Mouse (Mus musculus) heart, postnatal 36 days (tissue): ENCODE results near the gene Fbxo8. TPM values are rescaled to one million over a fixed set of nuclear protein-coding genes. Genes with fewer than 3 reads are reported as not detected.
A peak's percentile ranks its signal among the peaks of the same experiment; 100 is the strongest.

Experiments
- DNase-seq, 2 experiments: peaks; one replicate each; pipeline ENCODE4 v3.0.0; 2021 to 2022
- intact Hi-C: fragments of 180-260 bp; cut with DNase I; formaldehyde crosslinking; loops from one replicate; pipeline ENCODE4 v1.15.1; 2025
- microRNA-seq, 2 experiments: library from miRNA; unstranded; fragments of <30 nt; microRNA quantifications; one replicate each; pipeline ENCODE4 v1.2.0; 2021; ENCODE audit warnings: borderline number of aligned reads in 2 of 2
- total RNA-seq, 2 experiments: library from RNA; stranded (reverse); gene quantifications; 2 replicates each; pipeline ENCODE4 v1.2.3; 2021

Gene Fbxo8
- total RNA-seq, 2 experiments from 2014 or later: 60.5 to 62.2 TPM

- intact Hi-C loops: no loop called here
- DNase-seq: no peak
Observed at GRCm38 (mm10) chr8:56591502-56591901, 40.6 kb downstream of the Fbxo8 start.

GRCm38 (mm10) chr8:56606481-56606880, 55.6 kb downstream of the Fbxo8 start:
- DNase-seq: no peak
- intact Hi-C loops: no loop called here

GRCm38 (mm10) chr8:56611736-56612135, 60.8 kb downstream of the Fbxo8 start:
- intact Hi-C loops: no loop called here
- DNase-seq: no peak

GRCm38 (mm10) chr8:56614235-56614634, 63.3 kb downstream of the Fbxo8 start:
- intact Hi-C loops: no loop called here

DNA sequence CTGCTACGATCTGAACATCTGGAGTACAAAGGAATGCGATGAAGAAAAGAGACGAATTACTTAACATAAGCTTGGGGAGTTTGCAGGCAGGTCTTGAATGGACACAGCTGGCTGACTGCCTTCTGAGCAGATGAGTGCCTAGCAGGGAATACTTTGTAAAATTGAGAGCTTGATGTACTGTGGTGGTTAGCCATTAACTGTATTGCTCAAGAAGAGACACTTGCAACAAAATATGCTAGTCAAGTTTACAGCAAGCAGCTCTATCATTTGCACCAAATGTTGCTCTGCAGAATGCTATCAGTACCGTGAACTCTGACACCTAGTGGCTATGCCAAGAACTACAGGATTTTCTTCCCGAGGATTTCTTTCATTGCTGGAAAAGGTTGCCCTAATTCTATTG, 64.1 kb downstream of the Fbxo8 start:
- peak; percentile 42 to 50 for DNase-seq
- intact Hi-C loops: loop anchor here (1.0 kb wide), 1 partner anchor 85 kb away; no protein-coding TSS in a partner anchor

More at GRCm38 (mm10) chr8:56614235-56614634, 63.3 kb downstream of the Fbxo8 start:
- no peak for DNase-seq

DNA sequence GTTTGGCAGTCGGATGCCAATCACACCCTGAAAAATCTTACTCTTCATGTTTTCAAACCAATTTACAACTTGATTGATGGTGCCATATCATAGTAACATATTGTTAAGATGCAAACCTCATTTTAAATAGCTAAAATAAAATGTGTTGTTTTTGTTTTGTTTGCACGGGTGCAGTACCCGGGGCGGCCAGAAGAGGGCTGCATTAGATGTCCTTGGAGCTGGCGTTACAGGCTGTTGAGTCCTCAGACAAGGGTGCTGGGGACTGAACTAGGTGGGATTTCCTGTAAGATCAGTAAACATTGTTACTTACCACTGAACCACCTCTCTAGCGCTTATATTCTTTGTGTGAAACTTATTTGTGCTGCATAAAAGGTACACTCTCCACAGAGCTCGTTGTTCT, 65.4 kb downstream of the Fbxo8 start:
- peak in 1 of 2 experiments; percentile 57 for DNase-seq
- intact Hi-C loops: no loop called here

GRCm38 (mm10) chr8:56617271-56617670, 66.4 kb downstream of the Fbxo8 start:
- intact Hi-C loops: no loop called here
- DNase-seq: no peak

DNA sequence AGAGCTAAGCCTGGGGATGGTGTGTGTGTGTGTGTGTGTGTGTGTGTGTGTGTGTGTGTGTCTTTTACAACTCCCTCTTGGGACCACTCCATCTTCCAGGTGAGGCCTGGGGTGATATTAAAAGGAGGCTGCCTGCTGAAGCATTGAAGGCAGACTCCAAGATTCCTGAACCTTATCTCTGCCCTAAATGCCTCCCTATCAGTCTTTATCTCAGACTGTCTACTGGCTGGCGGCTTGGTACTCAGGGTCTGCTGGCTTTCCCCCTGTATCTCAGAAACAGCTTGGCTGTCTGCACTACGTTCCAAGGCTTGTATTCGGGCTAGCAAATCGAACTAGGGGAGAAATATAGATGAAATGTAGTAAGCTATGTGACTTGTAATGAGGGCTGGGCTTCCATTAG, 68.2 kb downstream of the Fbxo8 start:
- intact Hi-C loops: no loop called here
- DNase-seq: no peak

GRCm38 (mm10) chr8:56619571-56619970, 68.7 kb downstream of the Fbxo8 start:
- intact Hi-C loops: no loop called here
- no peak for DNase-seq

DNA sequence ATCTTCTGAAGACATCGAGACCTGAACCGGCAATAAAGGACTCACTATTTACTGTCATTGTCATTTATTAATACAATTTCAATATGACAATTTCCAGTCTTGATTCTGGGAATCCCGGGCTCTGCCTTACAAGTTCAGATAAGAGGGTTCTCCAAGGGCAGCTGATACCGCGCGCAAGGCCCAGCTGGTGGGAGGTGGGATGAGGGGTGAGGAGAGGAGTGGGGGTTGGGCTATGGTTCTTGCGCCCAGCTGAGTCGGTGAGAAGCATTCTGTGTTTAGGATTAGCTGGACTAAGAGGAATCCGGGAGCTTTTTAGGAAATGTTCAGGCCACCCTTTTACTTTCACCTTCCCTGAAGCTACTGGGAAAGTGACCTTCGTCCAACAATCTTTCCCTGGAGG, 69.8 kb downstream of the Fbxo8 start:
- no peak for DNase-seq
- intact Hi-C loops: no loop called here

DNA sequence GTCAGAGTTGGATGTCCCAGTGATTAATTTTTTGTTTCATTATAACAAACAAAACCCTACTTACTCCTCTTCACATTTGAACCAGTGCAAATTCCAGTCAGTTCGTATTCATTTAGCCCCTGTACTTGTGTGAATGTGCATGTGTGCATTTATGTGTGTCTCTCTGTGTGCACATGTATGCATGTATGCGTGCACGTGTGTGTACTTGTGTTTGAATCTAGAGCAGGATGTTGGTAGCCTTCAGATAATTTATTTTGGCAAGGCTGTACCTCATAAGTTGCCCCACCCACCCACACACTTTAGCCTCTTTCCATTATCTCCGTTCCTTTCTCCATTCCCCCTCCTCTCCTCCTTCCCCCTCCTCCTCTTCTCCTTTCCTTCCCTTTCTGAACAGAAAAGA, 70.2 kb downstream of the Fbxo8 start:
- intact Hi-C loops: no loop called here
- DNase-seq: no peak

DNA sequence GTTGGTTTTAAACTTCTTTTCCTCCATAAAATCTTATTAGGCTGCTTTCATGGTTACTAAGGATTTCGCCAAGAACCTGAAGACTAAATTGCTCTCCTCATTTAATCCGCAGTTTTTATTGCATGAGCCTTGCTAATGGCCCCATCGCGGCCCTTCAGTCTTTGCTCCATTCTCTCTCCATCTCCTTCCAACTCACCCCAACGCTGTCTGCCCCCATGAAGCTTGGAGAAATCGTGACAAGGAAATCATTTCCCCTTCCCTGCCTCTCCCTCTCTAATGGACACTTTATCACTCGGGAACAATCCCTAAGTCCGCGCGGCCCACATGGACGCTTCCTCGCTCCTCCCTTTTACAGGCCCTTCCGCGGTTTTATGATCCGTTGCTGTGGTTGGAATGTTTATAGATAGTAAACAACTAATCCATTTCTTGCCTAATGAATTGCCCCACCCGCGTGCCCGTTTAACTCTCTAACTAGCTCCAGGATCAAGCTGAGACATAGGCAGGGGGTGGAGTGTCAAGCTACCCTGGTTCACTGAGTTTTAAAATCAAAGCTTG, 71.7 kb downstream of the Fbxo8 start:
- intact Hi-C loops: no loop called here
- no peak for DNase-seq

DNA sequence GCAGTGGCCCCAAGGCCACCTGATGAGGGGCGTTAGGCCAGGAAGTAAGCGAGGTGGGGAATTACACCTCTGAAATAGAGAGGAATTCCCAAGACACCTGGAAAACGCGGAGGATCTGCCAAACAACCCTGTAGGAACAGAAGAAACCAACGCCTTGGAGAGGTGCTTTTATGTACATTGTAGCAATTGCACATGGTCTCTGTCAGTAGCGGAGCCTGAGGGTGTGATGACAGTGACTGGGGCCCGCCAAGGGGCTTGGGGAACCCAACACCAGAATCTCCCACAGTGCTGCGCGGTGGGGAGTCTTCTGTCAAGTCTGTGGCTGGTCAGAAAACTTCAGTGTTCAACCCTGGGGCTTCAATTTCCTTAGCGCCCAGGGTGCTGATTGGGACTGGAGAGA, 72.5 kb downstream of the Fbxo8 start:
- intact Hi-C loops: no loop called here
- no peak for DNase-seq

DNA sequence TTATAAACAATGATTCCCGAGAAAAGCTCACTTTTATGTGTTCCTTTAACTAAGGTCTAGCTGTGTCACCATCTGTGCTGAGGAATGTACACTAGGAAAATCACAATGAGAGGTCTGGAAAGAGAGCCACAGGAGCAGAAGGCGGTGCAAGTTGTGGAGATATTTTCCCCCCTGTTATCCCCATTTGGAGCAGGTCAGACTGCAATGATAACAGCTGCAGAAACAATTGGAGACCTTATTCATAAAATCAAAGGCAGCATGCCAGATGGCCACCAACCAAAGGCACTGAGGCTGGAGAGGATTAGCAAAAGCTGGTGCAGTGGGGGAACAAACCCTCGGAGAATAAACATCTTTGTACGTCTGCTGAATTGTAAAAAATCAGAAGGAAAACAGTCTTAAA, 78.3 kb downstream of the Fbxo8 start:
- DNase-seq: no peak
- intact Hi-C loops: no loop called here

DNA sequence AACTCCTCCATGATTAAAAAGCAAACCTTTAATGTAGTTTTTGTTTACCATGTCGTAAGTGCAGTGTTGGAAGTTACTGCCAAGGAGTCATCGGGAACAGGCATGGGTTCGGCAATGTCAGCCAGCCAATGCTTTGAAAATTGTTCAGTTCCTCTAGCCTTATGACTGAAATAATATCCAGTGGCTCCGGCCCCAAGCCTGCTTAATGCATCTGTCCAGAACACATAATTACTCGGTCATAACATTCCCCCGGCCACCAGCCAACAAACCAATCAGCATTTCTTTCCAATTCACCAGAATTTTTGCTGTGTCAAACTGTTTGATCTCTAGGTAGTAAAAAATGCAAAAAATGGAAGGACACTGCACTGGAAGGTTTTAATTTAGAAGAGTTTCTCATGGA, 88.4 kb downstream of the Fbxo8 start:
- DNase-seq: no peak
- intact Hi-C loops: no loop called here

Small RNA genes lying within 50 kb of the gene (microRNA-seq; reads per million reads assigned to microRNA genes)
- 0 reads per million in 2 experiments for gene Gm25992

Other genes with a start within 250 kb of the Fbxo8 start
- 10 to 100 TPM; 10.5 to 12.5 TPM for gene Cep44, start within 50 bp of the Fbxo8 start, total RNA-seq